Mouse (Mus musculus) brain, embryonic 14.5 days (tissue): Measurements from ENCODE around the gene Cox6b1.

ENCODE experiments used
- CTCF ChIP-seq: fragments of 200-500 bp; IDR thresholded peaks from 2 replicates; pipeline ENCODE4 v1.5.1; 2012; ENCODE audit warnings: inconsistent platforms, mild to moderate bottlenecking, moderate library complexity, borderline replicate concordance; ENCODE audit not compliant: insufficient read depth, insufficient read length; ENCODE audit errors: extremely low read depth
- POLR2A ChIP-seq: fragments of 200-500 bp; IDR thresholded peaks from 2 replicates; pipeline ENCODE4 v1.6.1; 2012; ENCODE audit warnings: mild to moderate bottlenecking, inconsistent platforms, borderline replicate concordance; ENCODE audit not compliant: poor library complexity, insufficient read depth, insufficient read length, severe bottlenecking; ENCODE audit errors: extremely low read depth

- no peak for TF ChIP-seq CTCF
- no peak for TF ChIP-seq POLR2A
Measured at GRCm38 (mm10) chr7:30665321-30665720, 39.4 kb upstream of the Cox6b1 start.
